Mouse (Mus musculus) liver, embryonic 14 days (tissue): ENCODE measurements around the gene Tia1. TPM values are rescaled to one million over a fixed set of nuclear protein-coding genes. Genes with fewer than 3 reads are reported as not detected.

ENCODE experiments used
- polyA plus RNA-seq: library from polyadenylated mRNA; depleted of rRNA; stranded (reverse); fragments of >200 nt; gene quantifications from 2 replicates; pipeline ENCODE4 v1.2.3, GENCODE M21; 2012; rRNA removed

Gene Tia1
- 15.8 and 16.9 TPM in 2 replicates for polyA plus RNA-seq

DNA sequence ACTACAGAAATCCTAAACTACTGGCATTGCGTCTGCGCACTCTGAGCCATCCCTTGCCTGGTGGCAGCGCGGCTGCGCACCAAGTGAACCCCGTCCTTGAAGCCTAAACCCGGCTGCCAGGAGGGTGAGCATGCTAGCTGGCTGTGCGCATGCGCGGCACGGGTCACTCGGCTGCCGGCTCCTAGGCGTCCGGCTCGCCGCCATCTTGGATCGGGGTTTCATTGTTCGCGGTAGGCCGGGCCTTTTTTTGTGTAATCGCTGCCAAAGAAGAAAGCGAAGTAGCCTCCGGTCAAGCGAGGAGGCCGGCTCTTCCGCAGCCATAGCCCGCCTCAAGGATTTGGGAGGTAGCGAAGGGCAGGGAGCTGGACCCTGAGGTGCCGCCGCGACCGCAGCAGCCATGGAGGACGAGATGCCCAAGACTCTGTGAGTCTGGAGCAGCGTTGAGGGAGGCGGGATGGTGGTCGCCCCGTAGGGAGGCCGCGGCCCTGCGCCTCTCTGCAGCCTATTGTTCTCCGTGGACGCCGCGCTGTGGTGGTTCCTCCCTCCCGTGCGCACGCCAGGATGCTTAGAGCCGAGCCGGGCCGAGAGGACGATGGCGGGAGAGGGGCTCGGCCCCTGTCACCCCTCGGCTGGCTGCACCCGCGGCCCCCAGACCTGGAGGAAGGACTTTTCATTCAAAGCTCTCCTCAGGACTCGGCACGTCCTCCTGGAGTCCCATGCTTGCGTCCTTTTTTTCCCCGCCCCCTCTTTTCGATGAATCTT lies at the start of gene Tia1:
TSS of gene Tia1 (plus strand) at position 120 of the 762 bp plus-strand sequence.

GRCm38 (mm10) chr6:86365371-86366124 lies 38.5 kb upstream of the Tia1 start, which contains the start of gene Fam136a:
TSS of gene Fam136a (plus strand) at chr6:86365646.

GRCm38 (mm10) chr6:86370764-86371339 lies 33.2 kb upstream of the Tia1 start, which contains the start of gene Snrpg:
TSS of gene Snrpg (plus strand) at chr6:86371304.

GRCm38 (mm10) chr6:86396581-86397256 lies 7.3 kb upstream of the Tia1 start, which contains the start of gene Pcyox1:
TSS of gene Pcyox1 (minus strand) at chr6:86397154.

GRCm38 (mm10) chr6:86426358-86426757 lies 22.3 kb downstream of the Tia1 start, which contains the start of gene Gm44790:
TSS of gene Gm44790 (plus strand) at chr6:86426658.

DNA sequence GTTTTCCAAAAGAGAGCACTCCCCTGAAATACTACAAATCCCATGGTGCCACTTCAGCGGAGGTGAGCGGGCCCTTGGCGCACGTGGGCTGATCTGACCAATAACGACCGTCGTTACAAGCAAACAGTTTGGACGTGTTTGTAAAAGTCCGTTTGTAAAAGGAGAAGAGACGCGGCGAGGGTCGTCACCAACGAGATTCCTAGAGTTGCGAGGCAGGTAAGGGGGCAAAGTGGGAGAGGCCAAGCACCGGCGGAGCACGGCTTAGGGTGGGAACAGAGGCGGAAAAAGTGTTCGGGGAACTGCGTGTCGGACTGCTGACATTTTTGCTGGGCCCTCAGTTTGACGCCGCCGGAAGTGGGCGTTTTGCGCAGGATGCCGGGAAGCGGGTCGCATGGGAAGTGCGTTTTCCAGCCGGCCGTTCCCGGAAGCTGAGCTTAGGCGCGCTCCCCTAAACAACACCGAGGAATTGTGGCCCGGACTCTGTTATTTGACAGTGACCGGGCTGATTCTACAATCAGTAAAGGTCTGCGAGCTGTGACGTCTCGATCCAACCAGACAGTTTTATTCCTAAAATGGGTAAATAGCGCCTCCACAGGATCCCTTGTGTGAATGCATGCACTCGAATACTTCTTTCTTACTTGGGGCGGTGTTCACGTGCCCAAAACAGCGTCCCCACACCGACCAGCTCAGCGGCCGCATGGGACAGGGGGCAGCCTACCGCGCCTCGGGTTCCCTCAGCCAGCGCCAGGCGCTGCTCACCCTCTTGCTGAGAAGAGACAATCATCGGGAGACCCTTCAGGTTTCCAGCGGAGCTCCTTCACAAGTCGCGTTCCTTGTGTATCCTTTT lies 34.5 kb downstream of the Tia1 start, which contains the start of gene C87436:
TSS of gene C87436 (plus strand) at position 103 of the 847 bp plus-strand sequence.

Other genes with a start within 250 kb of the Tia1 start
- gene Tgfa, start 209.0 kb upstream of the Tia1 start, polyA plus RNA-seq, result 0.86 and 1.0 TPM in 2 replicates
- gene Fam136a, start 38.6 kb upstream of the Tia1 start, polyA plus RNA-seq, result 24.6 and 31.2 TPM in 2 replicates
- gene Snrpg, start 32.9 kb upstream of the Tia1 start, polyA plus RNA-seq, result 146 and 150 TPM in 2 replicates
- gene Pcyox1, start 7.1 kb upstream of the Tia1 start, polyA plus RNA-seq, result 20.2 and 25.0 TPM in 2 replicates
- gene Gm44790, start 22.4 kb downstream of the Tia1 start, polyA plus RNA-seq, result 0.06 TPM in 1 of 2 replicates, not detected in the other
- 6.9 and 7.3 TPM in 2 replicates for gene C87436, start 34.2 kb downstream of the Tia1 start, polyA plus RNA-seq
- gene Pcbp1, start 122.1 kb downstream of the Tia1 start, polyA plus RNA-seq, result 112 and 145 TPM in 2 replicates
- 0.37 and 0.38 TPM in 2 replicates for gene Asprv1, start 223.9 kb downstream of the Tia1 start, polyA plus RNA-seq